Comparison of ENCODE assay signal across 10 mouse cellular contexts in genomic region chr16:32507407-32507806, GRCm38 (mm10). TPM values are rescaled to one million over a fixed set of nuclear protein-coding genes. Genes with fewer than 3 reads are reported as not detected.
DNase-seq lines count a peak whose midpoint lies in the region; ATAC-seq lines count a peak whose summit lies in the region.
"Had no signal": no experiment of that assay in that cellular context is flagged by ENCODE, and none has a peak within 500 bp of the region (broad histone marks: within the 10 kb centered on the region; RNA-seq: fewer than 3 reads in every experiment).

No protein-coding gene starts in this region.

- no peak overlapping the region for H3K4me3 ChIP-seq in midbrain, embryonic 10.5 days
- H3K4me3 ChIP-seq in midbrain, embryonic 15.5 days = no peak overlapping the region
- H3K4me3 ChIP-seq in heart, embryonic 13.5 days = no peak overlapping the region
- H3K4me3 ChIP-seq in liver, embryonic 15.5 days (replicated peaks) = peak overlapping the region; percentile 54

- H3K27ac ChIP-seq in midbrain, embryonic 10.5 days (replicated peaks) = no peak overlapping the region
- no peak overlapping the region for H3K27ac ChIP-seq in midbrain, embryonic 15.5 days
- peak overlapping the region; percentile 92; the same call in 1 of the 2 replicates for H3K27ac ChIP-seq in heart, embryonic 13.5 days (replicated peaks)
- H3K27ac ChIP-seq in liver, embryonic 15.5 days (replicated peaks) = peak overlapping the region; percentile 97
- H3K27ac ChIP-seq: macrophage had no signal

- ATAC-seq in midbrain, embryonic 15.5 days (replicated peaks) = no peak
- ATAC-seq in heart, embryonic 13.5 days (ENCODE audit: extremely low read depth, insufficient number of reproducible peaks, low FRiP score, low TSS enrichment) = no peak
- peak; percentile 3 for ATAC-seq in liver, embryonic 15.5 days (ENCODE audit: insufficient read depth)

- no peak overlapping the region for H3K9ac ChIP-seq in midbrain, embryonic 15.5 days
- H3K9ac ChIP-seq in heart, embryonic 13.5 days = no peak overlapping the region
- H3K9ac ChIP-seq in liver, embryonic 15.5 days = peak overlapping the region; percentile 82

- peak; percentile 76 for DNase-seq in midbrain, embryonic 10.5 days (ENCODE audit: low spot score)
- DNase-seq in T-cell, adult 2 months (ENCODE audit: low spot score) = peak; percentile 53
- peak; percentile 82 for DNase-seq in embryo, embryonic 10 days (ENCODE audit: low spot score)
- peak; percentile 46 for DNase-seq in right cerebral cortex, postnatal 4 days
- no peak for DNase-seq in Muller cell, postnatal 12 days (ENCODE audit: inconsistent ontology term)

- H3K4me2 ChIP-seq in midbrain, embryonic 15.5 days = no peak overlapping the region
- H3K4me2 ChIP-seq in heart, embryonic 13.5 days = peak overlapping the region; percentile 50; the same call in 1 of the 2 replicates
- peak overlapping the region; percentile 87 for H3K4me2 ChIP-seq in liver, embryonic 15.5 days

- H3K36me3 ChIP-seq in midbrain, embryonic 10.5 days = no peaks in the 10 kb centered on the region
- H3K36me3 ChIP-seq in midbrain, embryonic 15.5 days (replicated peaks) = no peaks in the 10 kb centered on the region
- H3K36me3 ChIP-seq in heart, embryonic 13.5 days = no peaks in the 10 kb centered on the region
- no peaks in the 10 kb centered on the region for H3K36me3 ChIP-seq in liver, embryonic 15.5 days (replicated peaks)

- 20% methylated on average over 9 of the region's 9 CpGs for whole genome bisulfite sequencing in midbrain, embryonic 10.5 days
- WGBS in midbrain, embryonic 15.5 days = 21% methylated on average over 9 of the region's 9 CpGs
- 17% methylated on average over 9 of the region's 9 CpGs for WGBS in heart, embryonic 13.5 days
- WGBS in liver, embryonic 15.5 days (ENCODE audit: insufficient replicate concordance) = 9% methylated on average over 9 of the region's 9 CpGs

- H3K4me1 ChIP-seq in midbrain, embryonic 10.5 days = peaks cover 29% of the 10 kb centered on the region
- peaks cover 4% of the 10 kb centered on the region; the same call in 1 of the 2 replicates for H3K4me1 ChIP-seq in midbrain, embryonic 15.5 days
- H3K4me1 ChIP-seq in heart, embryonic 13.5 days = peaks cover 50% of the 10 kb centered on the region
- peaks cover 72% of the 10 kb centered on the region for H3K4me1 ChIP-seq in liver, embryonic 15.5 days (replicated peaks)

- H3K9me3 ChIP-seq in midbrain, embryonic 10.5 days (replicated peaks) = no peaks in the 10 kb centered on the region
- no peaks in the 10 kb centered on the region for H3K9me3 ChIP-seq in midbrain, embryonic 15.5 days
- H3K9me3 ChIP-seq in heart, embryonic 13.5 days = no peaks in the 10 kb centered on the region
- no peaks in the 10 kb centered on the region for H3K9me3 ChIP-seq in liver, embryonic 15.5 days (replicated peaks)

- H3K27me3 ChIP-seq in midbrain, embryonic 10.5 days (ENCODE audit: low read depth, poor library complexity, severe bottlenecking) = no peaks in the 10 kb centered on the region
- no peaks in the 10 kb centered on the region for H3K27me3 ChIP-seq in midbrain, embryonic 15.5 days (replicated peaks)
- H3K27me3 ChIP-seq in heart, embryonic 13.5 days (replicated peaks) = peaks cover 36% of the 10 kb centered on the region
- H3K27me3 ChIP-seq in liver, embryonic 15.5 days = no peaks in the 10 kb centered on the region; the same call in 1 of the 2 replicates

RNA-seq across cellular contexts. Expression of gene Zdhhc19, which starts 11.3 kb away (rescaled TPM):
- not detected in 2 replicates for polyA plus RNA-seq in midbrain, embryonic 10.5 days (2016; fragmentation: Nextera tagmentation; extraction: Ambion mirVana)
- polyA plus RNA-seq in midbrain, embryonic 15.5 days (2015; fragmentation: Nextera tagmentation; extraction: Ambion mirVana) = not detected in 2 replicates
- polyA plus RNA-seq in heart, embryonic 13.5 days (2015; fragmentation: Nextera tagmentation; extraction: Ambion mirVana) = not detected in 2 replicates
- polyA plus RNA-seq in liver, embryonic 15.5 days (2015; fragmentation: Nextera tagmentation; extraction: Ambion mirVana) = not detected in 2 replicates
- polyA plus RNA-seq: frontal cortex, adult 2 months; macrophage had no signal

RNA-seq across cellular contexts. Expression of gene Slc51a, which starts 19.7 kb away (rescaled TPM):
- polyA plus RNA-seq in midbrain, embryonic 10.5 days (2016; fragmentation: Nextera tagmentation; extraction: Ambion mirVana) = 0.16 and 0.35 TPM in 2 replicates
- polyA plus RNA-seq in midbrain, embryonic 15.5 days (2015; fragmentation: Nextera tagmentation; extraction: Ambion mirVana) = 0.20 and 0.50 TPM in 2 replicates
- 1.6 and 2.0 TPM in 2 replicates for polyA plus RNA-seq in heart, embryonic 13.5 days (2015; fragmentation: Nextera tagmentation; extraction: Ambion mirVana)
- 0.37 and 0.56 TPM in 2 replicates for polyA plus RNA-seq in liver, embryonic 15.5 days (2015; fragmentation: Nextera tagmentation; extraction: Ambion mirVana)
- polyA plus RNA-seq: frontal cortex, adult 2 months had no signal

Comparison
In these comparisons a context has a peak if more than half of its experiments do, and no peak if none do; other contexts are left out.
1. H3K27ac ChIP-seq: peak in heart, embryonic 13.5 days (single experiment) and liver, embryonic 15.5 days (single experiment); none in midbrain, embryonic 10.5 days (single experiment) and midbrain, embryonic 15.5 days (single experiment).